Mouse (Mus musculus) ES-CJ7 (cell line): ENCODE results near the gene Spag6.

Experiments used
- DNase-seq: peaks from one replicate; pipeline ENCODE4 v3.0.0; 2011; ENCODE audit warnings: low read depth, low spot score

Gene Spag6

DNA sequence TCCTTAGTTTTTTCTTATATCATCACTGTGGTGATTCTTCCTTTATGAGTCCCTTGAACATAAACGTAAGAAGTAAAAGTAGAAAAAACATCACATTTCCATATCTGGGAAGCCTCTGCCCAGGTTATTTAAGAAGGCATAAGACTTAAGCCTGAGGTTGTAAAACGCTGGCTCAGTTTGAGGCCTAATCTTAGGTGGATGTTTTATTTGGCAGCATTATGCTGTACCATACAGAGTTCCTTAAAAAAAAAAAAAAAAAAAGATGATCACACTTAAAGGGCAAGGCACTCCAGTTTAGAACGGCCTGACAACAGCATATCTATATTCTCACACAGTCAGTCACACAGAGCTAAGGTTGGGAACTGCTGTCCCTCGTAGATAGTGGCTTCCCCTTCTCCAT is 32.0 kb downstream of the Spag6 start:
- DNase-seq = no peak

GRCm38 (mm10) chr2:18731718-18732117 is 37.9 kb downstream of the Spag6 start:
- no peak for DNase-seq

- no peak for DNase-seq
Measured at GRCm38 (mm10) chr2:18734394-18735127, 40.7 kb downstream of the Spag6 start.

GRCm38 (mm10) chr2:18737040-18737439 is 43.2 kb downstream of the Spag6 start:
- no peak for DNase-seq

DNA sequence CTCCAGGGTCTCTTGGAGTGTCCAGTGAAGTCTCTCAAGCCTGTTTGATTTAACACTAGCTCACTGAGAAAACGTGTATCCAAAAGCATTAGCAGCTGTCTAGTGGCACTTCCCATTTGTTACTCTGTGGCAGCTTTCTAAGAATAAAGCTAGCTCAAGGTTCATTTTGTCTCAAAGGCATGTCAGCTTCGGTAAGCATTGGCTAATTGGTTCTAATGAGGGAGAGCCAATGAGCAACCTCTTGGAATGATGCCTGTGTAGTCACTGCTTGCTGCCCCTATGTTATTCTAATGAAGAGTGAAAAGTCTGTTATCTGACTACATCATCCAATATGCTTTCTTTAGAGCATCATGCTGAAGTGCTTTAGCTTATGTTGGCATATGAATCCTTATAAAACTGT is 45.4 kb downstream of the Spag6 start:
- DNase-seq = no peak

- DNase-seq = no peak
Measured at GRCm38 (mm10) chr2:18756144-18756543, 62.3 kb downstream of the Spag6 start.

DNA sequence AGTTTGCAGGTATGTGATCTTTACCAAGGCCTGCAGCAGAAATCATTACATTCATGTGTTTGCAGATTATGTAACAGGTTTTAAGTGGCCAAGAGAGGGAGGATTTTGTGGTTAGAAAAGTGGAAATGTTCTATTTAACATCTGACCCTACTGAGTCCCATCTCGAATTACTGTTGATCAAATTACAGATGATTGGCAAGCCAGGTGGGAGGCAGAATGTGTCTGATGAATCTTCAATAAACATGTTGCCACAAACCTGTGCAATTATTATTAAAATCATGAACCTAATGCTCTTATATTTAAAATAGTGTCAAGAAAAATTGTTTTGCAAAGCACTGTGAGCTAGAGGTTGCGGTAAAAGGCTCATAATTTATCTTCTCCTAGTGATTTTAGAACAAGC is 71.0 kb downstream of the Spag6 start:
- no peak for DNase-seq

DNA sequence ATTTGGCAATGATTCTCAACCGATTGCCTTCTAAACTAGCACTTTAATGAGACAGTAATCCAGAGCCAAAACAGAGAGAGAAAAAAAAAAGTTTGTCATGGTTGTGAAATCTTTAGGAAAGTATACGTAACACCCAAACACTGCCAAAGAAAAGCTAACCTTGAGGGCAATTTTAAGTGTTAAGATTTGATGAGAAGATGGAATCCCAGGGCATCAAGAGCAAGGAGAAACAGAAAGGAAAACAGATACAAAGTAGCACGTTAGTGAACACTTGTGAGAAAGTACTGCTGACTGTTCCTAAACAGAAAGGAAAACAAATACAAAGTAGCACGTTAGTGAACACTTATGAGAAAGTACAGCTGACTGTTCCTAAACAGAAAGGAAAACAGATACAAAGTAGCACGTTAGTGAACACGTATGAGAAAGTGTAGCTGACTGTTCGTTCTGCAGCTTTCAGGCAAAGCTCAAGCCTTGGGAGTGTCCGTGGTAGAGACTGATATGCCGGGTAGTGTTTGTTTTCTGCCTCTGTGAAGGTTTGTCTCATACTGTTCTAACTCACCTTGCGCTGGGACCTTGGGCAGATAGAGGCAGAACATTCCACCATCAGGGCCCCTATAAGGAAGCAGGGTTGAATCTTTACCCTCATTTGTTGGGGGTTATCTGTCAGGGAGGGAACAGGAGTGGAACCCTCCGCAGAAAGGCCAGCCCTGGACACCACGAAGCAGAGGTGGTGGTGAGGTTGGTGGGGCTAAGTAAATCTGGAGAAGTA is 71.8 kb downstream of the Spag6 start:
- no peak for DNase-seq

DNA sequence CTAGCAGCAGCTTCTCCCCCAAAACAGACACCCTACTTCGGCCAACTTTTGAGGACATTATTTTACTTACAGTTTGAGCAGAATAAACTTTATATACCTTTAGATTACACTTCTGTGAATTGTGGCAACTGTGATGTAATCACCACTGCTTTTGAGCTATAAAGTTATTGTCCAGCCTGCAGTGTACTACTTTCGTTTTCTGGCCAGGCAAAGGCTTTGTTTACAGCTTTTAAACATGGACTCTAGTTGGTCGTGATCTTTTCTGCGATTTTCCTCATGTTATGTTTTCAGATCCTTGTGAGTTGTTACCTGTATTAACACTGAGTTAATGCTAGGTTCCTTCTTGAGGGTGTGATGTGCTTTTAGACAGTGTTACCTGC is 72.6 kb downstream of the Spag6 start:
- DNase-seq = no peak

DNA sequence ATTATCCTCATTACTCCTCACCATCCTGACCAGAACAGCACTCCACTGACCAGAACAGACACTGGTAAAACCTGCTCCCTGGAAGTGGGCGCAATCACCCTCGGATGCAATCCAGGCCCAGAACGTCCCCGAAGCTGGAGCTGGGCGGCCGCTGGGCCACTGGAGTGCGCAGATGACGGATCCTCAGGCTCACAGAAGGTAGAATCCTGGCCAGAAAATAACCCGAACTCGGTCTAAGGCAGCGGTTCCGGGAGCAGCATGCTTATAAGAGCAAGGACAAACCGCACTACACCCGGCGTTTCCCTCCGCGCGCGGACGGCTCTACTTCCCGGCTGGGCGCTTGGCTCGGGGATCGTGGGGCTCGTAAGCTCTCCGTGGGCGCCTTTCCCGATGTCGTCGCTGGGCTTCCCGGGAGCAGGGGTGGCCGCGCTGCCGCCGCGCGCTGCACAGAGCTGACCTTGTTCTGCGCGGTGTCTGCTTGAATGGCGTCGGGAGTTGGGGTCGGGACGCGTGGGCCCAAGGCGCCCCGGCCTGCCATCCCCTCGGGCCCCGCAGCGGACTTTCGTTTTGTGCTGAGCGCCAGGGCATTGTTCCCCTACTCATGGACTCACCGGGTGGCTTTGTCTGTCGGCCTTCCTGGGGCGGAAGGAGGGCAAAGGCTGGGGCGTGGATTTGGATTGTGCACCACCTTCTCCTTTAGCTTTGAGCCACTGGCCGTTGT is 73.1 kb downstream of the Spag6 start:
- peak; percentile 65 for DNase-seq

DNA sequence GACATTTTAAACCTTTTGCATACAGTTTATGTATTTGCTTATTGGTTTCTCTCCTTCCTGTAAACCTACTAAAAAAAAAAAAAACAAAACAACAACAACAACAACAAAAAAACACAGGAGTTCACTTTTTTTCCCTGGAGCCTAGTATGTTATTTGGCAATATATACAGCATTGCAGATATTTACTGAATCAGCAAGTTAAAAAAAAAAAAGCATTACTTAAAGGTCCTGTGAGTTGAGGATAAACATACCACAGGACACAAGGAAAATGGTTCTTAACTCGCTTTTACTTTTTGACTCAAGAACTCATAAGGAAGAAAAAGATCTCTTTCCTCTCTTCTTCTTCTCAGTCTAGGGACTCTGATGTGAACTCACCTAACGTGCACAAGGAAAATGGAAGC is 74.6 kb downstream of the Spag6 start:
- DNase-seq = no peak

DNA sequence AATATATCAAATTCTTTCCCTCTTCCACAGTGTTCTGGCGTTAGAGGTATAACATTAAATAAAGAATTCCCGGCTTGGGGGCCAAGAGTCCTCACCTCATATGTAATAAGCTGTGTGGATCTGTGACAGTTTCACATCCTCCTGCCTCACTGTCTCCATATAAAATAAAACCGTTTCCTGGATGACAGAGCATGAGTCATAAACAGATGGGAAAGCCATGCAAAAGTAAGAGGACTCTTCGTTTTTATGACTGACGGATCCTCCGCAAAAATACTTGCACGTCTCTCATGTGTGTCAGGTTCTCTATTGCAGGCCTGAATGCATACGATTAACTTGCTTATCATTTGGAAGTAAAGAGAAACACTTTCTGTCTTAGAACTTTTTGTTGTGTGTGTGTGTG is 78.6 kb downstream of the Spag6 start:
- no peak for DNase-seq

GRCm38 (mm10) chr2:18774326-18774725 is 80.5 kb downstream of the Spag6 start:
- DNase-seq = no peak

DNA sequence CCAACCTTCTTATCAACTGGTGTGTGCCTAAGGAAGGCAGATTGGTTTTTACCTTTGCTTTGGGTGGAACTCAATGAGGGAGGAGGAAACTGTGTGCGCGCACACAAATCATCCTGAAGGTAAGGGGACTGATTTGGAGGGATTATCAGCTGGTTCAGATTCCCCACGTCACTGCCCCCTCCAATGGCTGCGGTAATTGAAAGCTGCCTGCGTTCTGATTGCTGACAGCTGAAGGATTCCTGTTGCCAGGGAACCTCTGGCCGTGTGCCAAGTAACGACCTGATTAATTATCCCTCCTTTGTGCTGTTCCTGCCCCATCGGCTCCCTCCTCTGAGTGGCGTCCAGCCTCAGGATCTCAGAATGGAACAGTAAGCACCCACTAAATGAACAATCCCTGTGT is 84.4 kb downstream of the Spag6 start:
- DNase-seq = no peak

GRCm38 (mm10) chr2:18779830-18780229 is 86.0 kb downstream of the Spag6 start:
- no peak for DNase-seq

- DNase-seq = no peak
Measured at GRCm38 (mm10) chr2:18781296-18781695, 87.5 kb downstream of the Spag6 start.

DNA sequence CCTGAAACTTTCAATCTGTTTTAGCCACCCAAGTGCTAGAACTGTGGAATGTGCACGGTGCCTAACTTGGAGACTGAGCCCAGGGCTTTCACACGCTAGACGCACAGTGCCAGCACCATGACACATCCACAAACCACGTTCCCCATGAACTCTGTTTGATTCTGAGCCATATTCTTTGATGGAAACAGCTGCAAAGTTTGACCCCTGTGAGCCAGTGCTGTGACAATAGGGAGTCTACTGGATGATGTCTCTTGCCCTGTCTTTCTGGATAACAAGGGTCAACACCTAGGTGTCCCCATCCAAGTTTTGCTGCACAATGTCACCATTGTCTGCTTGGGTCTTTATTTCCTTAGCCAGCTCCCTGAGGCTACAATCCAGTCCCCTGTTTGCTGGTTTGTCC is 100.4 kb downstream of the Spag6 start:
- DNase-seq = no peak

DNA sequence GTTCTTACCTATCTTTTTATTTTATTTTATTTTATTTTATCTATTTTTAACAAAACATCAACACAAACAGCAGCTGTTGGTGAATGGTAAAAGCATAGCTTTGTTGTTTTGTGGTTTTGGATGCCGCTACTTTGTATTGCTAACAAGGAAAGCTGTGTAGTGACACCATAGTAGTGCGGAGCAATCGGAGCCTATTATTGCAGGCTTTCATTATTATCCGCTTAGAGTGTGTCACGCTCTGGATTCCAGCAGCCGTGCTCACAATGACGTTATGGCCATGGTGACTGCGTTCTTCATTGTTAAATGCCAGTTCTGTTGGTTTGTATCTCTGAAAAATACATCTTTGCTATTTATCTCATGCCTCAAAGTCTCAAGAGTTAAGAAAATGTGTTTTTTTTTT is 103.9 kb downstream of the Spag6 start:
- no peak for DNase-seq

GRCm38 (mm10) chr2:18799265-18799965 is 105.6 kb downstream of the Spag6 start:
- no peak for DNase-seq
